Mouse (Mus musculus): Measurements from ENCODE around the gene Btbd35f1.
"Not testable (repeated sequence)": the region's sequence is repeated elsewhere in the genome, so short reads cannot be mapped to it uniquely, and the experiment has no call there.

Btbd35f1 gene

GRCm38 (mm10) chrX:32559755-32560154, at the start of gene Btbd35f1:
Gene Btbd35f1 (plus strand): TSS chrX:32560055.
- not testable (repeated sequence) for DNase-seq

GRCm38 (mm10) chrX:32590878-32591542, 31.2 kb downstream of the Btbd35f1 start:
- not testable (repeated sequence) for DNase-seq

GRCm38 (mm10) chrX:32601008-32601407, 41.2 kb downstream of the Btbd35f1 start:
- not testable (repeated sequence) for DNase-seq

- DNase-seq: not testable (repeated sequence)
Observed at GRCm38 (mm10) chrX:32601425-32601824, 41.6 kb downstream of the Btbd35f1 start.

Data from cerebellum, postnatal 14 days (tissue).